Mouse (Mus musculus): Measurements from ENCODE around the gene Zfp664.

Gene Zfp664

GRCm38 (mm10) chr5:124862013-124862866 is at the start of gene Zfp664, which contains the start of gene Ccdc92:
Gene Zfp664, plus strand, starts transcription at chr5:124862691.
Gene Ccdc92, minus strand, starts transcription at chr5:124862424.
- peak; percentile 72 for DNase-seq (ENCODE audit: extremely low read depth, low read depth)

- no peak for DNase-seq (ENCODE audit: extremely low read depth, low read depth)
Observed at GRCm38 (mm10) chr5:124814797-124815196, 47.7 kb upstream of the Zfp664 start.

GRCm38 (mm10) chr5:124817050-124817449 is 45.4 kb upstream of the Zfp664 start:
- no peak for DNase-seq (ENCODE audit: extremely low read depth, low read depth)

GRCm38 (mm10) chr5:124822128-124822894 is 40.2 kb upstream of the Zfp664 start:
- no peak for DNase-seq (ENCODE audit: extremely low read depth, low read depth)

GRCm38 (mm10) chr5:124830331-124830730 is 32.2 kb upstream of the Zfp664 start:
- DNase-seq (ENCODE audit: extremely low read depth, low read depth): no peak

- DNase-seq (ENCODE audit: extremely low read depth, low read depth): no peak
Observed at GRCm38 (mm10) chr5:124835218-124835617, 27.3 kb upstream of the Zfp664 start.

- DNase-seq (ENCODE audit: extremely low read depth, low read depth): no peak
Observed at GRCm38 (mm10) chr5:124836075-124836474, 26.4 kb upstream of the Zfp664 start.

GRCm38 (mm10) chr5:124836621-124837020 is 25.9 kb upstream of the Zfp664 start:
- DNase-seq (ENCODE audit: extremely low read depth, low read depth): no peak

- DNase-seq (ENCODE audit: extremely low read depth, low read depth): no peak
Observed at GRCm38 (mm10) chr5:124840202-124840601, 22.3 kb upstream of the Zfp664 start.

GRCm38 (mm10) chr5:124840669-124841068 is 21.8 kb upstream of the Zfp664 start:
- DNase-seq (ENCODE audit: extremely low read depth, low read depth): no peak

- DNase-seq (ENCODE audit: extremely low read depth, low read depth): no peak
Observed at GRCm38 (mm10) chr5:124843386-124843785, 19.1 kb upstream of the Zfp664 start.

- DNase-seq (ENCODE audit: extremely low read depth, low read depth): no peak
Observed at GRCm38 (mm10) chr5:124844929-124845328, 17.6 kb upstream of the Zfp664 start.

GRCm38 (mm10) chr5:124847014-124847413 is 15.5 kb upstream of the Zfp664 start:
- no peak for DNase-seq (ENCODE audit: extremely low read depth, low read depth)

- no peak for DNase-seq (ENCODE audit: extremely low read depth, low read depth)
Observed at GRCm38 (mm10) chr5:124848994-124849393, 13.5 kb upstream of the Zfp664 start.

GRCm38 (mm10) chr5:124851572-124851971 is 10.9 kb upstream of the Zfp664 start:
- DNase-seq (ENCODE audit: extremely low read depth, low read depth): no peak

- DNase-seq (ENCODE audit: extremely low read depth, low read depth): no peak
Observed at GRCm38 (mm10) chr5:124852294-124852693, 10.2 kb upstream of the Zfp664 start.

GRCm38 (mm10) chr5:124853079-124853478 is 9.4 kb upstream of the Zfp664 start:
- DNase-seq (ENCODE audit: extremely low read depth, low read depth): no peak

GRCm38 (mm10) chr5:124854202-124854601 is 8.3 kb upstream of the Zfp664 start:
- DNase-seq (ENCODE audit: extremely low read depth, low read depth): no peak

- no peak for DNase-seq (ENCODE audit: extremely low read depth, low read depth)
Observed at GRCm38 (mm10) chr5:124860013-124860412, 2.5 kb upstream of the Zfp664 start.

GRCm38 (mm10) chr5:124861463-124861862 is 1.0 kb upstream of the Zfp664 start:
- no peak for DNase-seq (ENCODE audit: extremely low read depth, low read depth)

GRCm38 (mm10) chr5:124862871-124863741 is 615 bp downstream of the Zfp664 start:
- no peak for DNase-seq (ENCODE audit: extremely low read depth, low read depth)

Data from MEL-GATA-1-ER (cell line).